Mouse (Mus musculus): ENCODE data around the gene 4632433K11Rik. TPM values are rescaled to one million over a fixed set of nuclear protein-coding genes. Genes with fewer than 3 reads are reported as not detected.
"Not testable (repeated sequence)": the region's sequence is repeated elsewhere in the genome, so short reads cannot be mapped to it uniquely, and the experiment has no call there.

4632433K11Rik gene
- polyA plus RNA-seq, 1 experiment, result not detected

- H3K4me1 ChIP-seq (ENCODE audit: control insufficient read depth, insufficient read depth, low read length), result peaks cover 6% of the 10 kb centered on the region; the same call in 1 of the 2 replicates
- H3K27ac ChIP-seq (ENCODE audit: insufficient read depth, low read length), result peak within 1 kb of the TSS; percentile 99
- TF ChIP-seq POLR2A (IDR thresholded peaks at IDR 0.05; ENCODE audit: extremely low read depth, insufficient read depth, low read length) (peak; percentile 38; the same call in 1 of the 2 replicates), CTCF (IDR thresholded peaks at IDR 0.05; ENCODE audit: extremely low read depth, insufficient read depth, low read length) (no peak)
- H3K4me3 ChIP-seq (ENCODE audit: insufficient read depth, low read length), result peak within 1 kb of the TSS; percentile 69
Observed at GRCm38 (mm10) chr7:5061774-5062359, 27.9 kb downstream of the 4632433K11Rik start, which contains the start of gene U2af2. Gene U2af2, plus strand, starts transcription at chr7:5062143.

- Histone ChIP-seq H3K27ac (ENCODE audit: insufficient read depth, low read length) (peak overlapping the region; percentile 91), H3K4me1 (ENCODE audit: control insufficient read depth, insufficient read depth, low read length) (peaks cover 6% of the 10 kb centered on the region; the same call in 1 of the 2 replicates), H3K4me3 (ENCODE audit: insufficient read depth, low read length) (peak overlapping the region; percentile 69)
- no peak for TF ChIP-seq CTCF (IDR thresholded peaks at IDR 0.05; ENCODE audit: extremely low read depth, insufficient read depth, low read length)
- no peak for TF ChIP-seq POLR2A (IDR thresholded peaks at IDR 0.05; ENCODE audit: extremely low read depth, insufficient read depth, low read length)
Observed at GRCm38 (mm10) chr7:5062360-5063001, 28.6 kb downstream of the 4632433K11Rik start.

- H3K4me3 ChIP-seq (ENCODE audit: insufficient read depth, low read length), result no peak overlapping the region
- H3K4me1 ChIP-seq (ENCODE audit: control insufficient read depth, insufficient read depth, low read length), result peaks cover 6% of the 10 kb centered on the region; the same call in 1 of the 2 replicates
- TF ChIP-seq POLR2A (IDR thresholded peaks at IDR 0.05; ENCODE audit: extremely low read depth, insufficient read depth, low read length) (no peak), CTCF (IDR thresholded peaks at IDR 0.05; ENCODE audit: extremely low read depth, insufficient read depth, low read length) (no peak)
Observed at GRCm38 (mm10) chr7:5064886-5065285, 31.0 kb downstream of the 4632433K11Rik start.

GRCm38 (mm10) chr7:5073586-5073985 lies 39.7 kb downstream of the 4632433K11Rik start:
- no peaks in the 10 kb centered on the region for H3K4me1 ChIP-seq (ENCODE audit: control insufficient read depth, insufficient read depth, low read length)
- TF ChIP-seq CTCF (IDR thresholded peaks at IDR 0.05; ENCODE audit: extremely low read depth, insufficient read depth, low read length) (no peak), POLR2A (IDR thresholded peaks at IDR 0.05; ENCODE audit: extremely low read depth, insufficient read depth, low read length) (no peak)
- H3K4me3 ChIP-seq (ENCODE audit: insufficient read depth, low read length), result no peak overlapping the region
- no peak overlapping the region for H3K27ac ChIP-seq (ENCODE audit: insufficient read depth, low read length)

More at GRCm38 (mm10) chr7:5064886-5065285, 31.0 kb downstream of the 4632433K11Rik start:
- H3K27ac ChIP-seq (ENCODE audit: insufficient read depth, low read length), result no peak overlapping the region

- H3K4me3 ChIP-seq (ENCODE audit: insufficient read depth, low read length), result no peak overlapping the region
- no peak overlapping the region for H3K27ac ChIP-seq (ENCODE audit: insufficient read depth, low read length)
- no peaks in the 10 kb centered on the region for H3K4me1 ChIP-seq (ENCODE audit: control insufficient read depth, insufficient read depth, low read length)
- TF ChIP-seq CTCF (IDR thresholded peaks at IDR 0.05; ENCODE audit: extremely low read depth, insufficient read depth, low read length), result no peak
- TF ChIP-seq POLR2A (IDR thresholded peaks at IDR 0.05; ENCODE audit: extremely low read depth, insufficient read depth, low read length), result no peak
Observed at GRCm38 (mm10) chr7:5074984-5075383, 41.1 kb downstream of the 4632433K11Rik start.

- H3K4me1 ChIP-seq (ENCODE audit: control insufficient read depth, insufficient read depth, low read length), result peaks cover 2% of the 10 kb centered on the region; the same call in 1 of the 2 replicates
- no peak for TF ChIP-seq CTCF (IDR thresholded peaks at IDR 0.05; ENCODE audit: extremely low read depth, insufficient read depth, low read length)
- TF ChIP-seq POLR2A (IDR thresholded peaks at IDR 0.05; ENCODE audit: extremely low read depth, insufficient read depth, low read length), result no peak
- no peak overlapping the region for H3K27ac ChIP-seq (ENCODE audit: insufficient read depth, low read length)
- no peak overlapping the region for H3K4me3 ChIP-seq (ENCODE audit: insufficient read depth, low read length)
Observed at GRCm38 (mm10) chr7:5076931-5077330, 43.0 kb downstream of the 4632433K11Rik start.

- 0 out of 2 replicates have a peak overlapping the region, but pooled peaks have one; percentile 6 for H3K27ac ChIP-seq (ENCODE audit: insufficient read depth, low read length)
- not testable (repeated sequence) for H3K4me1 ChIP-seq (ENCODE audit: control insufficient read depth, insufficient read depth, low read length)
- peak overlapping the region; percentile 96 for H3K4me3 ChIP-seq (ENCODE audit: insufficient read depth, low read length)
Observed at GRCm38 (mm10) chr7:5079365-5080009, 45.6 kb downstream of the 4632433K11Rik start.

- Histone ChIP-seq H3K27ac (ENCODE audit: insufficient read depth, low read length) (peak within 1 kb of the TSS; percentile 86), H3K4me3 (ENCODE audit: insufficient read depth, low read length) (peak within 1 kb of the TSS; percentile 96), H3K4me1 (ENCODE audit: control insufficient read depth, insufficient read depth, low read length) (peaks cover 3% of the 10 kb centered on the region; the same call in 1 of the 2 replicates)
- TF ChIP-seq CTCF (IDR thresholded peaks at IDR 0.05; ENCODE audit: extremely low read depth, insufficient read depth, low read length), result no peak
- TF ChIP-seq POLR2A (IDR thresholded peaks at IDR 0.05; ENCODE audit: extremely low read depth, insufficient read depth, low read length), result peak; percentile 80
Observed at GRCm38 (mm10) chr7:5080010-5080751, 46.3 kb downstream of the 4632433K11Rik start, which contains the start of gene Epn1. Gene Epn1, plus strand, starts transcription at chr7:5080235.

GRCm38 (mm10) chr7:5080815-5081214 lies 46.9 kb downstream of the 4632433K11Rik start:
- TF ChIP-seq POLR2A (IDR thresholded peaks at IDR 0.05; ENCODE audit: extremely low read depth, insufficient read depth, low read length), result no peak
- TF ChIP-seq CTCF (IDR thresholded peaks at IDR 0.05; ENCODE audit: extremely low read depth, insufficient read depth, low read length), result no peak
- Histone ChIP-seq H3K27ac (ENCODE audit: insufficient read depth, low read length) (peak overlapping the region; percentile 86), H3K4me1 (ENCODE audit: control insufficient read depth, insufficient read depth, low read length) (peaks cover 3% of the 10 kb centered on the region; the same call in 1 of the 2 replicates), H3K4me3 (ENCODE audit: insufficient read depth, low read length) (peak overlapping the region; percentile 96)
